ENCODE assay signal across 8 mouse cellular contexts in genomic region chr19:32754188-32755000, GRCm38 (mm10). TPM values are rescaled to one million over a fixed set of nuclear protein-coding genes. Genes with fewer than 3 reads are reported as not detected.
DNase-seq lines count a peak whose midpoint lies in the region; ATAC-seq and TF ChIP-seq lines count a peak whose summit lies in the region.

No protein-coding gene starts in this region.

- no peak overlapping the region; the same call in 1 of the 2 replicates for H3K4me3 ChIP-seq in gastrocnemius, adult 2 months
- peak overlapping the region; percentile 90 for H3K4me3 ChIP-seq in E14TG2a.4 (replicated peaks; ENCODE audit: low read length)
- H3K4me3 ChIP-seq in forebrain, embryonic 13.5 days, result no peak overlapping the region
- peak overlapping the region; percentile 5; the same call in 1 of the 2 replicates for H3K4me3 ChIP-seq in midbrain, embryonic 13.5 days (replicated peaks)

- H3K4me1 ChIP-seq in E14TG2a.4 (replicated peaks; ENCODE audit: low read depth, low read length), result peaks cover 31% of the 10 kb centered on the region
- H3K4me1 ChIP-seq in forebrain, embryonic 13.5 days, result peaks cover 16% of the 10 kb centered on the region
- peaks cover 22% of the 10 kb centered on the region for H3K4me1 ChIP-seq in midbrain, embryonic 13.5 days (replicated peaks)

- peaks cover 3% of the 10 kb centered on the region for H3K36me3 ChIP-seq in E14TG2a.4 (ENCODE audit: insufficient read depth, low read length)
- no peaks in the 10 kb centered on the region for H3K36me3 ChIP-seq in forebrain, embryonic 13.5 days (ENCODE audit: poor library complexity, severe bottlenecking)
- H3K36me3 ChIP-seq in midbrain, embryonic 13.5 days, result no peaks in the 10 kb centered on the region

- no peaks in the 10 kb centered on the region for H3K27me3 ChIP-seq in E14TG2a.4 (ENCODE audit: insufficient read depth, low read length)
- no peaks in the 10 kb centered on the region for H3K27me3 ChIP-seq in forebrain, embryonic 13.5 days
- H3K27me3 ChIP-seq in midbrain, embryonic 13.5 days, result peaks cover 7% of the 10 kb centered on the region

- H3K27ac ChIP-seq in gastrocnemius, adult 2 months, result peak overlapping the region; percentile 98; the same call in 1 of the 2 replicates
- no peak overlapping the region for H3K27ac ChIP-seq in forebrain, embryonic 13.5 days
- H3K27ac ChIP-seq in midbrain, embryonic 13.5 days, result no peak overlapping the region

- DNase-seq in gastrocnemius, adult 2 months, result peak; percentile 19
- DNase-seq in gastrocnemius, postnatal 36 days, result no peak
- peak; percentile 61 to 80 for DNase-seq in thymus, postnatal 36 days
- DNase-seq in frontal cortex, postnatal 14 days (ENCODE audit: low spot score in 2 of 2), result no peak

- peak overlapping the region; percentile 95; the same call in 1 of the 2 replicates for H3K4me2 ChIP-seq in forebrain, embryonic 13.5 days
- peak overlapping the region; percentile 92 for H3K4me2 ChIP-seq in midbrain, embryonic 13.5 days (replicated peaks)

- intact Hi-C loops in gastrocnemius, adult 2 months (cut with DNase I), result loop anchor here (10.0 kb wide), 3 partner anchors 150 to 470 kb away; no protein-coding TSS in a partner anchor
- intact Hi-C loops in gastrocnemius, postnatal 36 days (cut with DNase I), result loop anchor here (10.0 kb wide), 1 partner anchor 200 kb away; no protein-coding TSS in a partner anchor

- no peak overlapping the region for H3K9ac ChIP-seq in forebrain, embryonic 13.5 days
- H3K9ac ChIP-seq in midbrain, embryonic 13.5 days (replicated peaks), result peak overlapping the region; percentile 48; the same call in 1 of the 2 replicates

- ATAC-seq in forebrain, embryonic 13.5 days, result no peak
- no peak for ATAC-seq in midbrain, embryonic 13.5 days
- ATAC-seq in megakaryocyte-erythroid progenitor cell, adult 5-6 weeks (replicated peaks; ENCODE audit: low FRiP score, low TSS enrichment, poor library complexity, severe bottlenecking), result no peak

- no peaks in the 10 kb centered on the region for H3K9me3 ChIP-seq in E14TG2a.4 (ENCODE audit: low read length)
- no peaks in the 10 kb centered on the region for H3K9me3 ChIP-seq in forebrain, embryonic 13.5 days (replicated peaks)
- H3K9me3 ChIP-seq in midbrain, embryonic 13.5 days, result no peaks in the 10 kb centered on the region

- no peak for TF ChIP-seq CTCF in gastrocnemius, adult 2 months (IDR thresholded peaks at IDR 0.05)
- TF ChIP-seq CTCF in E14TG2a.4 (conservative IDR thresholded peaks at IDR 0.05; ENCODE audit: low read length), result no peak

- WGBS in forebrain, embryonic 13.5 days, result 16% methylated on average over 15 of the region's 15 CpGs
- 13% methylated on average over 15 of the region's 15 CpGs for WGBS in midbrain, embryonic 13.5 days

RNA-seq across cellular contexts. Expression of gene Pten, which starts 2.9 kb away (rescaled TPM):
- 10 to 100 TPM; 35.2 to 36.9 TPM for total RNA-seq in gastrocnemius, adult 2 months (2021)
- 10 to 100 TPM; 31.3 to 32.0 TPM for total RNA-seq in gastrocnemius, postnatal 36 days (2021)
- polyA plus RNA-seq in forebrain, embryonic 13.5 days (2015; fragmentation: Nextera tagmentation; extraction: Ambion mirVana), result 10.9 and 12.3 TPM in 2 replicates
- 11.1 and 11.7 TPM in 2 replicates for polyA plus RNA-seq in midbrain, embryonic 13.5 days (2015; fragmentation: Nextera tagmentation; extraction: Ambion mirVana)
- total RNA-seq in megakaryocyte-erythroid progenitor cell, adult 5-6 weeks (2014; fragmentation: Nextera tagmentation), result 51.0 and 53.2 TPM in 2 replicates
- 63.2 and 90.9 TPM in 2 replicates for total RNA-seq in megakaryocyte-erythroid progenitor cell, adult 5-6 weeks (2017)

RNA-seq across cellular contexts. Expression of gene Atad1, which starts 14.8 kb away (rescaled TPM):
- 10 to 100 TPM; 55.3 to 71.6 TPM for total RNA-seq in gastrocnemius, adult 2 months (2021)
- total RNA-seq in gastrocnemius, postnatal 36 days (2021), result 10 to 100 TPM; 50.7 to 53.3 TPM
- polyA plus RNA-seq in forebrain, embryonic 13.5 days (2015; fragmentation: Nextera tagmentation; extraction: Ambion mirVana), result 102 and 112 TPM in 2 replicates
- 115 and 133 TPM in 2 replicates for polyA plus RNA-seq in midbrain, embryonic 13.5 days (2015; fragmentation: Nextera tagmentation; extraction: Ambion mirVana)
- total RNA-seq in megakaryocyte-erythroid progenitor cell, adult 5-6 weeks (2014; fragmentation: Nextera tagmentation), result 31.4 and 49.4 TPM in 2 replicates
- 78.5 and 83.7 TPM in 2 replicates for total RNA-seq in megakaryocyte-erythroid progenitor cell, adult 5-6 weeks (2017)

Comparison
In these comparisons a context has a peak if more than half of its experiments do, and no peak if none do; other contexts are left out.
1. DNase-seq: peak in gastrocnemius, adult 2 months (single experiment) and thymus, postnatal 36 days (2 of 2); none in gastrocnemius, postnatal 36 days (0 of 2) and frontal cortex, postnatal 14 days (0 of 2).
2. H3K4me3 ChIP-seq: peak in E14TG2a.4 (single experiment) and midbrain, embryonic 13.5 days (single experiment); none in gastrocnemius, adult 2 months (single experiment) and forebrain, embryonic 13.5 days (single experiment).